Mouse (Mus musculus) bone marrow, adult 2 months (tissue): ENCODE data around the gene Syk.

Source experiments
- CTCF ChIP-seq: fragments of 200-500 bp; IDR thresholded peaks from 2 replicates; pipeline ENCODE4 v1.5.1; 2011; ENCODE audit warnings: low read length, control low read depth; ENCODE audit not compliant: control insufficient read depth, insufficient read depth
- POLR2A ChIP-seq: fragments of 200-500 bp; IDR thresholded peaks from 2 replicates; pipeline ENCODE4 v1.6.1; 2011; ENCODE audit warnings: low read depth, mild to moderate bottlenecking, control low read depth, low read length, borderline replicate concordance; ENCODE audit not compliant: control insufficient read depth

GRCm38 (mm10) chr13:52605006-52605405 lies 22.0 kb downstream of the Syk start:
- TF ChIP-seq CTCF, result no peak
- no peak for TF ChIP-seq POLR2A
